Mouse (Mus musculus) embryonic fibroblast, embryonic 13.5 days (primary cell): ENCODE data around the gene Magt1.

Experiments
- CTCF ChIP-seq: IDR thresholded peaks from 2 replicates; pipeline ENCODE4 v1.5.1; 2011; ENCODE audit warnings: mild to moderate bottlenecking, control low read depth, low read length, moderate library complexity, borderline replicate concordance; ENCODE audit not compliant: insufficient read depth
- POLR2A ChIP-seq: IDR thresholded peaks from 2 replicates; pipeline ENCODE4 v1.6.1; 2011; ENCODE audit warnings: low read depth, mild to moderate bottlenecking, control low read depth, low read length, moderate library complexity

GRCm38 (mm10) chrX:106037185-106037752 is 25.6 kb upstream of the Magt1 start:
- TF ChIP-seq CTCF (no peak), POLR2A (no peak)
